Mouse (Mus musculus) adrenal gland, adult (tissue): ENCODE measurements around the gene Tfcp2.

ENCODE experiments used
- DNase-seq, 2 experiments: peaks; one replicate each; pipeline ENCODE4 v3.0.0; 2022 to 2023; ENCODE audit warnings: low spot score in 1 of 2; ENCODE audit not compliant: inconsistent age in 2 of 2

Gene Tfcp2

DNA sequence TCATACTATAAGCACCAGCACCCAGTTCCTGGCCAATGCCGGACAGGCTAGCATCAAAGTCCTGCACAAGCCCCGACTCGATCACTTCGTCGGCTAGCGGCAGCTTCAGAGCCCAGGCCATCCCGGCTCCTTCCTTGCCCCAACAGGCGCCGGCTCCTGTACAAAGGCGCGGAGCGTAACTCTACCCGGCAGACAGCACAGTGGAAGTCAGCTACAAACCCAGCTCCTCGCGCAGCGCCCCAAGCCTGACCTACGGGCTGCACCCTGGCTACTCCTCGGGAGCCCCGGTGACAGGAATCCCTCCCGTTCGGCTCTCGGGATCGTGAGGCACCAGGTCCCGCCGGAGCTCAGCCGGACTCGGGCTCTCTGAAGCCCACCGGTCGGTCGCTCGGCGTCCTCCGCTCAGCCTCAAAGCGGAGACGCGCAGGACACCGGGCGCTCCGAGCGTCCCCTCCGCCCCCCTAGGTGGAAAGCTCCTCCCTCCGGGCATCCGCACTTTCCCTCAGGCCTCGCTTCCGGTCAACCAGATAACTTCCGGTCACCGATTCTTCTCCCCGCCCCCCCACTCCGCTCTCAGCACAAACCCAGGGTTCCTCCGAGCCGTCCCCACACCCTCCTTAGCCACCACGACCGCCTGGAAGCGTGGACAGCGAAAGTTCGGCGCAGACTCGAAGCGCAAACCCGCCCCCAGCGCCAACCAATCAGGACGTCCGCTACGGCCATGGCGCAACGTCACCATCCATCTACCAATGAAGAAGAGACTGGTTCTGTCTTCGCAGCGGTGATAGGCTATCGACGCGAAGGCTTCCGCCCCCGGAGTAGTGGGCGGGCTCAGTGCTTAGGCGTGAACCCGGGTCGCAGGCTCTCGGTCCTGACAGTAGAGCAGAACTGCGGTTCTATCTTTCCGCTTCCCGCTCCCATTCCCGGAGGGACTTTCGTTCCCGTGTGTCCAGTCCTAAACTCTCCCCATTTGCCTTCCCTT, at the start of gene Tfcp2:
Gene Tfcp2, minus strand, starts transcription at position 683 of the 982 bp plus-strand sequence.
- peak; percentile 99 to 100 for DNase-seq

DNA sequence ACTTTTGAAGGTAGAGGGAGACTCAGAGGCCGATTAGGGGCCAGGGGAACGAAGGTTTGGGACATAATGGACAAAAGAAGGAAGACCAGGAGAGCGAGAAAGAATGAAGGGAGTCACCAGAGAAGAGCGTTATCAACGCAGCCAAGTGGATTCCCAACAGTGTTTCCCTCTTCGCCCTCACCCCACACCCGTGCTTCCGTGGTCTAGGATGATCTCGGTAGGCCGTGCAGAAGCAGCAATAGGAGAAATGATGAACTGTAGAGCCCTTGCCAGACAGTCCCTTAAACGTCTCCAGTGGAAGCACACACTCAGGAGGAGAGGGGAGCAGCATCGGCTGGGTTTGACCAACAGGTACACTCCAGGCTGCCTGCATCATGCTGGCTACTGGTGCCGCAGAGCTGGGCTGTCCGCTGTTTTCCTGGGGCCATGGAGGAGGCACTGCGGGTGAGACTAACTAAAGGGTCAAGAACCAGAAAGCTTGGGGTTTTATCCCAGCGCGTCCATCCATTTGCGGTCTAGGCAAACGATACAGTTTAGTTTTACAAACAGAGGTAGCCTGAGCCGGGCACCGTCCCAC, 49.0 kb upstream of the Tfcp2 start:
- no peak for DNase-seq

DNA sequence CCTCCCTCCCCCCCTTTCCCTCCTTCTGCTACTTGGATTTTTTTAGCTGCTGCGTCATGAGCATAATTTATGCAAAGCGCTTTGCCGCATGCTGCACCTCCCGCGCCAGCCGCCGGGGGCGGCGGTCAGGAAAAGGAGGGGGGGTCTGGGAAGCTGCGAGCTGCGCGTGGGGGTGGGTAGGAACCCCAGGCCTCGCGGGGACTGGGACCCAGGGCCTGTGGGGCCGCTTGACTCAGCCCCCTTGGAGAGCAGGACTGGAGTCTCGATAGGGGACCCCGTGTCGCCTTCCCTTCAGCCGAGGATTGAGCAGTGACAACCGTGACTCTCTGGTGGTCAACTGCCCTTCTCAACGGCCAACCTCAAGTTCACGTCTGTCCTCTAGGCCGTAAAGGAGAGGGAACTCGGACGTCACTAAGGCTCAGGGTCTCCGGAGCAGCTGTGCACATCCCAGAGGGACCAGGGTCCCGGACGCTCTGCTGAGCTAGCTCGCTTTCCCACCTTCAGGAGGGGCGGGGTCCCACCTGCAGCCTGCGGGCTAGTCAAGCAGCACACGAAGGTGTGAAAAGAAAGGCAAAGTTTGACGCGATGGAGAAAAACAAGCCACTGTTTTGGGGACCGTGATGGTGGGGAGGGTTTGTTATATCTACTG, 48.4 kb upstream of the Tfcp2 start:
- DNase-seq = peak; percentile 79 to 91

DNA sequence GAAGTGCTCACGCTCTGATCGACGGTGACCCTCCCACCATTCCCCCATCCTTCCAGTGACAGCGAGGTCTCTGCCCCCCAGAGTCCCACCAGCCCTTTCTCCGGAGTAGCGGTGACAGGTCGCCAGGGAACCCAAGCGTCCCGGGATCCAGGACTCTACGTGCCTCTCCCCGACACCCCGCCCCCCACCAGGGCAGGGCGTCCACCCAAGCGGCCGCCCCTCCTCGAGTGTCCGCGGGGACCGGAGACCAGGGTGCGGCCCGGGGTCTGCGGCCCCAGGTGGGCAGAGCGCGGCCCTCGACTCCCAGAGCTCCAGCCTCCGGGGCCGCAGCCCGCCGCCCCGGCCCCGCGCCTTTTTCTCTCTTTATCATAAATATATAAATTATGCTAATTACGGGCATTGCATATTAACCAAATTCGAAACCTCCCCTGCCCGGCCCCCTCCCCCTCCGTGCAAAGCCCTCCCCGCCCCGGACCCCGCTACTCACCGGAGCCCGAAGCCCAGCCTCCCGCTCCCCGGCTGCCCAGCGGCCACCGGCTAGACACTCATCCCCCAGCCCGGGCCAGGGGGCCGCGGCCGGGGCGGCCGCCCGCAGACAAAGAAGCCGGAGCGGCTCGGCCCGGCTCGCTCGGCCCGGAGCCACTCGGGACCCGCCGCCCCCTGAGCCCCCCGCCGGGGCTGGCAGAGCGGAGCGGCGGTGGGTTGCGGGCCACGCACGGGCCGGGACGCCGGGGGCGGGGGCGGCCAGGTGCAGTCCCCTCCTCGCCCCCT, 47.7 kb upstream of the Tfcp2 start, which contains the start of gene Pou6f1:
Gene Pou6f1, minus strand, starts transcription at position 709 of the 771 bp plus-strand sequence.
- peak; percentile 74 to 87 for DNase-seq

DNA sequence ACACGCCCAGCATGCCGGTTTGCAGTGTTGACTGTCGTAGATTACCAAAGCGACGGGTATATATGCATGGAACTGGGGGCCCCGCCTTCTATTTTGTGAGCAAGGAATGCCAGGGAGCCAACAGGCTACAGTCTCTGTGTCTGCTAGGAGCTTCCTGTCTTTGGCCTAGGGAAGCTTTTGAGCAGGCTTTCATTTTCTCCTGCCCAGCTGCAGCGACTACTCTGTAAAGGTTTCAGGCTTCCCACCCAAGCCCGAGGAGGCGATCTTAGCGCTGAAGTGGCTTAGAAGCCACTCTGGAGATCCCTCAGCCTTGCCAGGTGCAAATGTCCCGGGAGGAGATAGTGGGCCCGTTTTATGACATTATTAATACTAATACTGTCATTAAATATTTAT, 47.1 kb upstream of the Tfcp2 start:
- DNase-seq = peak in 1 of 2 experiments; percentile 57

DNA sequence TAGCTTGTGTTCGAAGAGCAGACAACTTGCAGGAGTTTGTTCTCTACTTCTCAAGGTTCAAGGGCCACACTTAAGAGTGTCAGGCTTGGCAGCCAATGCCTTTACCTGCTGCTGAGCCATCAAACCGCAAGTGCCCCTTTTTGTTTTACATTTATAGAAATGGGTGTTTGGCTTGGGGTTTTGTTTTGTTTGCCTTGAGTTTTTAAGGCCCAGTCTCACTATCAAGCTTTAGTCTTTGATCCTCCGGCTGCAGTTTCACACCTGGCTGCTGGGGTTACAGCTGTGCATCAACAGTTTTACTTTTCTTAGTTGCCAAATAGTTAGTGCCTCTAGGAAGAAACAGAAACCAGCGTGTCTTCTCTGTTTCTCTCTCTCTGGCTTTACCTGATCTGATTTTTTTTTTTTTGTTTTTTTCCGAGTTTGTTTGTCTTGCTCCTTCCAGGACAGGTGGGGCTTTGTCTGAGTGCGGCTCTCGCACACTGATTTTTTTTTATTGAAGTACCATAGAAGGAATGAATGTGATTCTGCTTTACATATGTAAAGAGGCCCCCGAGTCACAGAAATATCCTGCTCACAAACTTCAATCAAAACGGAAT, 46.6 kb upstream of the Tfcp2 start:
- DNase-seq = no peak

DNA sequence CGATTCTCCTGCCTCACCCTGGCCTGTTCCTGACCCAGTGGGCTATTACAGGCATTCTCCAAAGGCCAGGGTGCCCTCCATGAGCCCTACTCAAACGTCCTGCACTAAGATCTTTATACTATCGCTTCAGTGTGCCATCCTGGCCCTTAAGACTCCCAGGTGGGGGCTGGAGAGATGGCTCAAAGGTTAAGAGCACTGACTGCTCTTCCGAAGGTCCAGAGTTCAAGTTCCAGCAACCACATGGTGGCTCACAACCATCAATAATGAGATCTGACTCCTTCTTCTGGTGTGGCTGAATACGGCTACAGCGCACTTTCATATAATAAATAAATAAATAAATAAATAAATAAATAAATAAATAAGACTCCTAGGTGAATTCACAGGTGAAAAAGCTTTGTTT, 41.0 kb upstream of the Tfcp2 start:
- DNase-seq = no peak

DNA sequence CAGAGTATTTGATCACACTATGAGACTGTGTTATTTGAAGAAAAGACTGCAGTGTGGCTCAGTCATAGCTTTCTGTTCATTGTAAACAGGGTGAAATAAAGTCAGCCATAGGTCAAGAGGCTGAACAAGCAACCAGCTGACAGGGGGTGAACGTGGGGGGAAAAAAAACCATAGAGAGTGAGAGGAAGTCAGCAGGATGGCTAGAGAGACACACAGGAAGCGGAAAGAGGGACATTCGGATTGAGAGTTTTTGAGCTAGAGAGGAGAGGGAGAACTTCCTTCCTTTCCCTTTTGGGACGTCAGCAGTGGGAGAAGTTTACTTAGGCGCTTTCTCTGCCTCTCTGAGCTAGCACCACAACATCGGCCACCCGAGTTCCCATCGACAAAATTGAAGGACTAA, 38.6 kb upstream of the Tfcp2 start:
- DNase-seq = no peak

DNA sequence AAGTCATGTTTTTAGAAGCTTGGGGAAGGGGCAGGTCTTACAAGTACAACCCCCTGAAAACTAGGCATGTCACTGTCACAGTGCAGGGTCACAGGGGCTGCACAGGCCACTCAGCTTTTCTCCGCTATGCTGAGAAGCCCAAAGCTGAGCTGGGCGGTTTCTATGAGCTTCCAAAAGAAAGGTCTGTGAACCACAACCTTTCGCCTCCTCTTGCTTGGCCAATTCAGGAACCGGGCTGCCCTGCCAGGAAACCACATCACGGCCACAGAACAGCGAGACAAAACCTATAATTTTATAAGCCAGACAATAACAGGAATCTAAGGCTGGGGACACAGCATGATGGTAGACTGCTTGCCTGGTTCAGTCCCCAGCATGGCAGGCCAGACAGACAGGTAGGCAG, 36.5 kb upstream of the Tfcp2 start:
- DNase-seq = no peak

DNA sequence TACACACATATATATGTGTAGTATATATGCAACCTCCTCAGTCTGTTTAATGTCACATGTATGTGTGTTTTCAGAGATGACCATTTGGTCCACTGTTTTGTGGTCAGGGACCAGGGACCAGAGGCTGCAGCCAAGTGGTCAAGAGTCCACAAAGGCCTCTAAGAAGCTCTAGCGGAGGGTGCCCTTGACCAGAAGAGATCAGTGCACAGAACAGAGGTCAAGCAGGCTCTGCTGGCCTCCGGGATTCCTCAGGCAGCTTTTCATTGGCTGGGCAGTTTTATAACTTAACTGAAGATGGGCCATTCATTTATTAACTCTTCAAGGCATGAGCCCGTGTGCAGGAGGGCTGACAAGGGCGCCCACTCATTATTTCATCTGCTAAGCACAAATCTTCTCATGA, 35.4 kb upstream of the Tfcp2 start:
- no peak for DNase-seq

DNA sequence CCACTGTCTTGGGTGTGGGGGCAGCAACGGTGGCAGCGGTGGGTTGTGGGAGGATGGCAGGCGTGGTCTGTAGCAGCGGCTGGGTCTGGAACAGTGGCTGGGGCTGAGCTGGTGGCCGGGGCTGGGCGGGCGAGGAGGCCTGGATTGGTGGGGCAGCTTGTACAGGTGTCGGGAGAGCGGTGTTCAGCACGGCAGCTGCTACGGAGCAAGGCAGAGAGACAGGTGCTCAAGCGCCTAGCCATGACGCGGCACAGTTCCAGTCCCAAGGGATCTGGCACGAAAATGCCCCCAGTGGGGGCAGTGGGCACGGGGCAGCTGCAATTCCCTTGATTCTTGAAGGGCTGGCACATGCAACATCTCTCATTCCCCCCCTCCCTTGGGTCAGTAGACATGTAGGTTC, 34.1 kb upstream of the Tfcp2 start:
- DNase-seq = no peak

DNA sequence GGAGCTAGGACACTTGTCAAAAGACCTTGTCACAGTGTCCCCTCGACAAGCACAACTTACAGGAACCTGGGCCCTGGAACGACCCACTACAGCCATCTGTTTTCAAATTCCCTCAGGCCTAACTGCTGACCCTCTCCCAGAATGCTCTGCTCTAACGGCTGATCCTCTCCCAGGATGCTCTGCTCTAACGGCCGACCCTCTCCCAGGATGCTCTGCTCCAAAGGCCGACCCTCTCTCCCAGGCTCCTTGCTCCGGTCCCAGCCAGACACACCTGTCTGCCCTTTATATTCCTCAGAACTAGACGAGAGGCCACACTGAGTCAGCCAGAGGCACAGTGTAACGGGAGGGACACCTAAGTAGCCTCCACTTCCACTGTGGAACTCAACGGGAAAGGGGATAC, 28.3 kb upstream of the Tfcp2 start:
- DNase-seq = no peak

DNA sequence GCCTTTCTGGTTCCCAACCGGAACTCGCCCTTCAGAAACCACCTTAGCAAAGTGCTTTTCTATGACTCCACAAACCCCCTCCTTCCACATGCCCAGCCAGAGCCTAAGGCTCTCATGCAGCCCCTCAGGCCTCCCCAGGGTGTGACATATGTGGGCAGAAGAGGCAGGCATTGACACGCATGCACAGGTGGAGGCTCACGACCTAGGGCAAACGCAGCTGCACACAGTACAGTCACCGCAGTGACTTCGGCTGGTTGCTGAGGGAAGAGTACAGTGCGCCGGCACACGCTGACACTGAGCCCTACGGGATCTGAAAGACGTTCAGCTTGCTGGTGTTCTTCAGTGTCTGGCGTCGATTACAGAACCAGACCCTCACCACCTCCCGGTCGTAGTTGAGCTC, 26.2 kb upstream of the Tfcp2 start:
- no peak for DNase-seq

DNA sequence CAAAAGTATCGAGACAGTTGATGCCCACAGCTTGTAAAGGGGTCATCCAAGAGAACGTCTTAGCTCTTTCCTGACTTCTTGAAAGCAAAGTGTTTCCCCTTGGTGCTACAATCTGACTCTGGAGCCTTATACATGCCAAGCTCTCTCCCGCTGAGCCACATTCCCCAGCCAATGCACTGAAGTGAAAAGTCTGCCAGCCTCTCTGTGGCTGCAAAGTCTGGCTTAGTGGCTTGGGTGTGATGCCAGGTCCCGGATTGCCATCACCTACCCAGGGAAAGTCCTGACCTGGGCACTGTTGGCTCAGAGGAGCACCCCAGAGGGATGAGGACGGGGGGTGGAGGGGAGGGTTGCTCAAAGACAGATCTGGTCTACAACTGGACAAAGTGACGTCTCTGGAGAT, 25.0 kb upstream of the Tfcp2 start:
- no peak for DNase-seq

DNA sequence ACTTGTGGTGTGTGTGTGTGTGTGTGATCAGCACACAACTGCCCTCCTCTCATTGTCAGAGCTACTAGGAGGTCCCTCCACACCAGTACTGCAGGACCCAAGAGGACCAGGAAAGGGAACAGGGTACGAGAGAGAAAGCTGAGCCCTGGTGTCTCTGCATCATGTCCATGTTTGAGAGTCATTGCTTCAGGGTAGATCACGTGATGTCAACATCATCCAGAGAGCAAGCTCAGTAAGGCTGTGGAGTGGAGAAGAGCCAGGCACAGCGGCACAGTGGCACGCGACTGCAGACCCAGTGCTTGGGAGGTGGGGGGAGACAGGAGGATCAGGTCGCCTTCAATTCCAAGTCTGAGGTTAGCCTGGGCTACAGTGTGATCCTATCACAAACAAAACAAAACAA, 24.6 kb upstream of the Tfcp2 start:
- DNase-seq = no peak

DNA sequence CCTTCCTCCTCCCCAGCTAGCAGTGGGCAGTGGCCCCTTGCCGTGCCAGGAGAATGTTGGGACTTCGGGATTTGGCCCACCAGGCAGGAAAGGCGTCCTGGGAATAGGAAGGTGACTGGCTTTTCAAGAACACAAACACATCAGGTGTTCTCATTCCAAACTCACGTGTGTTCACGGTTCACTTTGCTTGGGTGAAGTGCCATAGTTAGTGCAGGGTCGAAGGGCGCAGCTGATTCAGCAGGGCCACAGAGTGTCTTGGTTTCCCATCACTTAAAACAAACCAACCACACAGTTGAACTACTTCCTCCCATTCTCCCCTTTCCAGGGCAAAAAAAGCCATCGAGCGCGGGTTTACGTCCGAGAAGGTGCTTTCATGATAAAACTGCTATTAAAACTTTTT, 23.6 kb upstream of the Tfcp2 start:
- no peak for DNase-seq

DNA sequence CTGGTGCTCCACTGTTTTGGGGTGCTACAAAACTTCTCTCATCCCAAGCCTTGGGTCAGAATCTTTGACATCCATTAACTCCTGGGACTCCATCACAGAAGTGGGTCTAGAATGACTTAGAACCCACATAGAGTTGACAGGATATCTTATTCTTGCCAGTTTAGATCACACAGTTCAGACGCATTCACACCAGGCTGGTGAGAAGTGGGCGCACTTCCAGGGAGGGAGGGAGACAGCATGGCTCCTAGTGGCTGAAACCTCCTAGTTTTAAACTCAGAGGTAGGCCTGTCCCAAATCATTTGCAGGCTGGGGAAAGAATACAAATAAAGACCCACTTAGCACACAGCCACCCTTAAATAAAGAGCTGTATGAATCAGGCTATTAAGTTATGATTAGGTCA, 22.6 kb upstream of the Tfcp2 start:
- DNase-seq = no peak

DNA sequence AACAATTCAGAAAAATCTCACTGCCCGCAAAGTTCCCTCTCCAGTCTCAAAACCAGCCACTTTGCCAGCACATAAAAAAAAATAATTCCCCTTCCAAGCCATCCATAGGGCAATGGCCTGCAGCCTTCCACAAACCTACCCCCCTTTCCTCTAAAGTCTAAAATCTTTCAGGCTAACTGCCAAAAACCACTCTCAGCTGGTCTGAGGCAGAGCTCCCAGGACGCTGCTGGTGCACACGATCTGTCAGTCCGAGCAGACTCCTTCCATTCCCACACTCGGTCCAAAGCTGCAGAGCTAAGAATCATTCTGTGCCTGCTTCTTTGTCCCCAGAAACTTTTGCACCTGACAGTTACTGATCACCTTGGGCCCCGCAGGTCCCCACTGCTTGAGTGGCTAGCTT, 22.1 kb upstream of the Tfcp2 start:
- no peak for DNase-seq

DNA sequence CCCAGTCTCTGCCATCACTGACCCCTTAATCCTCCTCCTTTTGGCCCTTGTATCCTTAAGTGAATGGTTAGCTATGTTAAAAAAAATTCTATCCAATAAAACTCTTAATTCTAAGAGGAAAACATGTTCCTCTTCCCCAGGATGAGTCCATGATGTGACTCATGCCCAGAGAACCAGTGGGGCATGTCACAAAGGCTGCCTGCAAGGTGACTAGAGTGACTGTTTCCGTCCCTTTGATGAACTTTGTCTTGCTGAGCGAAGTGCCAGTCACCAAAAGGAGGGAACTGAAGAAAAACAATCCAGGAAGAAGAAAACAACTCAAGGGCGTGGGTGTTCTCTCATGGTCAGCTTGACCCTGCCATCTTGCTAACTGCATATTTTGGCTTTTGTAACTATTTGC, 17.4 kb upstream of the Tfcp2 start:
- DNase-seq = peak; percentile 34 to 70

DNA sequence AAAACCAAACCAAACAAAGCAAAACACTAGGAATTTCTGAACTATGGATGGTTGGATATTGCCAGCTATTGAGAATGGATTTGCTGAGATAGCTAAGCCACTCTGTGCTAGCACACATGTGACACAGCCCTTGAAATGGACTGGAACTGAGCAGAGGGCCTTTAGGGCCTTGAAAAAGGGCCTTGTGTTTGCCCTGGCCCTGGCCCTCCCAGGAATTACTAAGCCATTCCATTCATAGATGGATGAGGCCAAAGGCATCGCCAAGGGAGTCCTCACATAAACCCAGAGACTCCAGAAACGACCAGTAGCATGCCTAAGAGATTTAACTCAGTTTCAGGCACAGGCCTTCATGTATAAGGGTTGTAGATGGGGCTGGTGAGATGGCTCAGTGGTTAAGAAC, 14.7 kb upstream of the Tfcp2 start:
- peak in 1 of 2 experiments; percentile 73 for DNase-seq
